Mouse (Mus musculus) large intestine, adult 2 months (tissue): Measurements from ENCODE around the gene Hoxd11. TPM values are rescaled to one million over a fixed set of nuclear protein-coding genes. Genes with fewer than 3 reads are reported as not detected.

Source experiments
- DNase-seq: peaks from one replicate; pipeline ENCODE4 v3.0.0-alpha.2; 2012; ENCODE audit warnings: low read depth, low spot score
- WGBS: fragments of 180-500 bp; shearing (Covaris S2); methylation state at CpG from one replicate; pipeline ENCODE4 v1.1.7; 2018; 5-methylcytosine and 5-hydroxymethylcytosine counted together
- polyA plus RNA-seq: library from polyadenylated mRNA; depleted of rRNA; stranded (reverse); fragments of >200 nt; gene quantifications from 2 replicates; pipeline ENCODE4 v1.2.3, GENCODE M21; 2012

The Hoxd11 gene
- polyA plus RNA-seq, 1 experiment, result not detected

GRCm38 (mm10) chr2:74679980-74680379 is 623 bp downstream of the Hoxd11 start:
- 8% methylated on average over 23 of the region's 23 CpGs for WGBS

GRCm38 (mm10) chr2:74680561-74681398 is 1.4 kb downstream of the Hoxd11 start:
- WGBS, result 21% methylated on average over 21 of the region's 21 CpGs
- DNase-seq, result no peak

More at GRCm38 (mm10) chr2:74679980-74680379, 623 bp downstream of the Hoxd11 start:
- no peak for DNase-seq

DNA sequence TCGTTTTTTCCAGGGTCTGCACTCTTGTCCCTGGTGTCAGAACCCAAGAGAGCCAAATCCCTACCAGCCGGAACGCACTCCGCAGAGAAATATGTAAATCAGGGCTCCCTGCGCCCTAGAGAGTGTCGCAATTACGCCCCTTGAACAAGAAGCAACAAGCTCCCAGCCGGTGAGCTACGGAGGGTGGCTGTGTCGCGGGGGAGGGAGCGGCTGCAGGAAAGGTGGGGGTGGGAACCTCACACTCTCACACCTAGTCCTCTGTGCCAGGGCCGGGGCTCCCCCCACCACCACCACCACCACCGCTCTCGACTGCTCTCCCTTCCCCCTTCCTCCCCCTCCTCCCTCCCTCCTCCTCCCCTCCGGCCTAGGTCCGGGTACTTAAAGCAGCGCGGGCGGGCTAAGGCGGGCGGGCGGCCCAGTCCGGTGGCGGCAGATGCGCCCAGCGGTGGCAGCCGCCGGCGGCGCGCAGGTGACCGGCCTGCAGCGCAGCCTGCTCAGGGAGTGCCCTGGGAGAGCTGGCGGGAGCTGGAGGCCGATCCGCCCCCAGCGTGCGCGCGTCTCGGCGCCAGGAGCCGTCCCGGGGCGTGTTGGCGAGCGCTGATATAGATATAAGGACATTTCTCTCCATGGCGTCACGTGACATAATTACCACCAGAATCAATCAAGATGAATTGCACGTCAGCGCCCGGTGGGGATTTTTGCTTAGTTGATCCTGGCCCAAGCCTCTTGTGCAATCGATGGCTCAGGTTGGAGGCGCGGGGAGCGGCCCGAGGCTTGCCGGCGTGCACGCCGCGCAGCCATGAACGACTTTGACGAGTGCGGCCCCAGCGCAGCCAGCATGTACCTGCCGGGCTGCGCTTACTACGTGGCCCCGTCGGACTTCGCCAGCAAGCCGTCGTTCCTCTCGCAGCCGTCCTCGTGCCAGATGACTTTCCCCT is 2.5 kb downstream of the Hoxd11 start:
- DNase-seq, result no peak
- 4% methylated on average over 78 of the region's 78 CpGs for WGBS

DNA sequence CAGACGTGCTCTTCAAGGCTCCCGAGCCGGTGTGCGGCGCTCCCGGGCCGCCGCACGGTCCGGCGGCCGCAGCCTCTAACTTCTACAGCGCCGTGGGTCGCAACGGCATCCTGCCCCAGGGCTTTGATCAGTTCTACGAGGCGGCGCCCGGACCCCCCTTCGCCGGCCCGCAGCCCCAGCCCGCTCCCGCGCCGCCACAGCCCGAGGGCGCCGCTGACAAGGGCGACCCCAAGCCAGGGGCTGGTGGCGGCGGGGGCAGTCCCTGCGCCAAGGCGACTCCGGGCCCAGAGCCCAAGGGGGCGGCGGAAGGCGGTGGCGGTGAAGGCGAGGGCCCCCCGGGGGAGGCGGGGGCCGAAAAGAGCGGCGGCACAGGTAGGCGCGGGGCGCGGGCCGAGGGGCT is 3.4 kb downstream of the Hoxd11 start:
- WGBS, result 3% methylated on average over 51 of the region's 51 CpGs
- DNase-seq, result no peak

DNA sequence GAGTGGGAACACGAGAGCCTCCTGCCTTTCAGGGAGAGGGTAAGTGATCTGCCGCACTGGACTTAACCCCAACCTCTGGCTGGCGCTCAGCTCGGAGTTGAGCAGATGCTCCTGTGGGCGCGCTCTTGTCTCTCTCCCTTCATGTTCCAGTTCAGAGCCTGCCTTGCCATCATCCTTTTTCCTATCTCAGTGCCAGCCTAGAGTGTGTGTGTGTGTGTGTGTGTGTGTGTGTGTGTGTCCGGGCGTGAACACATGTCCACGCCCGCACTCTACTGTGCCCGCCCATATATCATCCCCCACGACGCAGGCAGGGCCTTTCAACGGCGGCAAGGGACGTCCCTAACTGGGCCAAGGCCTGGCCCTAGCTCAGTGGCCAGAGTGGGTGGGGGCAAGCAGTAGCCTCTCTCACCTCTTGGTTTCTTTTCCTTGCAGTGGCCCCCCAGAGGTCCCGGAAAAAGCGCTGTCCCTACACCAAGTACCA is 4.2 kb downstream of the Hoxd11 start:
- DNase-seq, result no peak
- WGBS, result 4% methylated on average over 18 of the region's 18 CpGs

GRCm38 (mm10) chr2:74684106-74684505 is 4.7 kb downstream of the Hoxd11 start:
- DNase-seq, result no peak
- 30% methylated on average over 12 of the region's 12 CpGs for WGBS

DNA sequence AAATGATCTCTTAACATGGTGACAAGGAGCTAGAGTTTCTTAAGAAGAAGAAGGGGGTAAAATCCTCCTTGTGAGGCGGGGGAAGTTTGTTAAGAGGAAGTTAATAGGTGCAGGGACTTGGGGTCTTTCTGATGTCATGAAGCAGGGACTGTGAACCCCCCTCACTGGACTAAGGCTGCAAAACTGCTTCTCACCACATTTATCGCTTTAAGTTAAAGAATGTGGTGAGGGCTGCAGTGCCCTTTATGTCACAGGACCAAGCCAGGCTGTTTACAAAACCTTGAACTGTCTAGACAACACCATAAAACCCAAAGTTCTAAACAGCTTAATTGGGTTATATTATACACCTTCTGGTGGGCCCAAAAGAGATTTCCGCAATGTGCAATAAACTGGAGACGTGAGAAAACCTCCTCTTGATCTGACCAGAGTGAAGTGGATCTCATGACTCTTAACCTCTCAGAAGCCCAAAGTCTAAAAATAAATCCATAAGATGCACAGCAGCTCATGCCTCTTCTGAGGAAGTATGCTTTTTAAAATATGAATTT is 5.8 kb downstream of the Hoxd11 start:
- WGBS, result 48% methylated on average over 4 of the region's 4 CpGs
- no peak for DNase-seq

DNA sequence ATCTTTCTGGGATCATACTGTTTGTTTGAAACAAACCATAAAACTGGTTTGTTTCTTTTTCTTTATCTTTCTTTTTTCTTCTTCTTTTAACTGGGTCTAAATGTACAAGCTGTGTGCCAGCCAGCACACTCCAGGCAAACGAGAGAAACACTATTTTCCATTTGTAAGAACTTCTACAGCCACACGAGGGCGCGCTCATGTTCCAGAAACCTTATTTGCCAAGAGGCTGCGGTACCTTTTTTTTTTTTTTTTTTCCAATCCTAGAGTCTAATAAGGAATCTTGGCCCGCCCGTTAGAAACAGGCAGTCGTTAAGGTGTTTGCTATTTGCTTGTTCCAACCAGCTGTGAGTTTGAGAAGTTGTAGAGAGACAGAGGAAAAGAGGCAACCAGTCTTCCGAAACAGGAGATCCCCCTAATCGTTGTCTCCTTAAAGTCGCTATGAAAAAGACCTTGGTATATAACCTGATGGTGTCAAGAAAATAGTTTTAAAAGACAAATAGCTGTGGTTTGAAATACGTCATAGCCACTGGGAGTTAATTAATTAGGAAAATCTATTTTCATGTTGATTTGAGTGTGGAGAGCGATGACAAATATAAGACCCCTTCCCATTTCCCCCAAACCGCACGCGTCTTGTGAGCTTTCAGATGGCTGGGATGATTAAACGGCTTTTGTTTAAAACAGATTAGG is 7.1 kb downstream of the Hoxd11 start:
- no peak for DNase-seq
- whole genome bisulfite sequencing, result 12% methylated on average over 17 of the region's 17 CpGs

DNA sequence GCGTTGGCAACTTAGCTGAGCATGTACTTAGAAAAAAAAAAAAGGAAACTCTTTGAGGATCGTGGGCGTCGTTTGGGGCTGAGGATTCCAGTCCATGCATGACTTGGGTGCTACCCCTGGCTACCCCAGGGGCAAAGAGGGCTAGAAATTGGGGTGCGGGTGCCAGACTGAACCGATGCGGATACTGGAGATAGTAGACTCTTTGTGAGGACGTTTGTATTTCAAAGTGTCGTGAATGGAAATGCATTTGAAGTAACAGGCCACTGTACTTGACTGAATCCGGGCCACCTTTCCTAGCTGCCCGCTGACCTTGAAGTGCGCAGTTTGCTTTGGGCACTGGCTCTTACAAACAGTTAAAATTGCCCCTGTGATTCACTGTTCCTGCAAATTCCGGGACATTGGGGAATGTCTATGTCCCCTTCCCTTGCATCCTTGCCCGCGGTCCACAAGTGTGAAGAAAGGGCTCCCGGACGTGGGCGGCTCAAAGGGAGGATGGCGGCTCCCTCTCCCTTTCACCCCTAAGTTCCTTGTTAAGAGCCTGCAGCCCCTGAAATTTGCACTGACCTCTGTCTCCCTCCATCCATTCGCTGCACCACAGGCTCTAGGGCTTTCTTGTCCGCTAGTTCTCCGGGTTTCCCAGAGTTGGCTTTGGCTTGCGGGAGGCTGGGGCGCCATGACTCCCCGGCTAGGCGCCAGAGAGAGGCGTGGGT is 7.8 kb downstream of the Hoxd11 start:
- DNase-seq, result no peak
- WGBS, result 11% methylated on average over 27 of the region's 27 CpGs

- 13% methylated on average over 31 of the region's 31 CpGs for WGBS
These were observed 8.6 kb downstream of the Hoxd11 start for GRCm38 (mm10) chr2:74687698-74688555.

GRCm38 (mm10) chr2:74688795-74689573 is 9.6 kb downstream of the Hoxd11 start:
- 23% methylated on average over 12 of the region's 12 CpGs for WGBS
- no peak for DNase-seq

More at GRCm38 (mm10) chr2:74687698-74688555, 8.6 kb downstream of the Hoxd11 start:
- no peak for DNase-seq

DNA sequence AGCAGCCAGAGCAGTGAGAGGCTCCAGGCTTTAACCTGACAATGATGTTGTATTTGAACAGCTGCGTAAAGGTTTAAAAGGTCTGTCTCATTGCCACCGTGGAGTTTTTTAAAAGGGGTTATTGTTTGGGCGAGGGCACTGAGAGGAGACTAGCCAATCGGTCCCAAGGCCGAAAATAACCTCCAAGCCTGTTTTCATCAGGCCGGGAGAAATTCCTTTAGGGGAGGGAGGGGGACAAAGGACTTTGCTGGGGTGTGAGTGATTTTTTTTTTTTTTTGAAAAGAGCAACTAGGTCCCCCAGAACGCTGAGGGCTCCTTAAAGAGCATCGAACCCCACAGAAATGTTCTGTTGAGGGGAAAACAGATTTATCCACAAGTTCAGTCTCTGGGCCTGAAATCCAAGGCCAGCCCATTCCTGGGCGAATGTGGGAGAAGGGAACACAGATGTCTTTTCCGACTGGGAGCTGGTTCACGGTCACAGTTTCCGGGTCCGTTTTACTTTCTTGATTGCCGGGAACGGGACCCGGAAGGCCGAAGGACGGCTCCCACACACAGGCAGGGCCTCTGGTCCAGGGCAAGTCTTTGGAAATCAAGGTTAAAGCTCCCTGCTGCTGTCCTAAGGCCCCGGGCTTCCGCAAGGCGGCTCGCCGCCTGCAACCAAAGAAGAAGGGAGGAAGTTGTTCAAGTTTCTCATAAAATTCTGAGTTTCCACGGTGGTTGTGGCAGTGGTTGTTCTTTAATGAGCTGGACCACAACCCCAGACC is 10.4 kb downstream of the Hoxd11 start:
- no peak for DNase-seq

GRCm38 (mm10) chr2:74690338-74690716 is 11.0 kb downstream of the Hoxd11 start:
- no peak for DNase-seq
- 23% methylated on average over 8 of the region's 8 CpGs for WGBS

More for the DNA sequence above, 10.4 kb downstream of the Hoxd11 start:
- WGBS, result 7% methylated on average over 24 of the region's 24 CpGs

DNA sequence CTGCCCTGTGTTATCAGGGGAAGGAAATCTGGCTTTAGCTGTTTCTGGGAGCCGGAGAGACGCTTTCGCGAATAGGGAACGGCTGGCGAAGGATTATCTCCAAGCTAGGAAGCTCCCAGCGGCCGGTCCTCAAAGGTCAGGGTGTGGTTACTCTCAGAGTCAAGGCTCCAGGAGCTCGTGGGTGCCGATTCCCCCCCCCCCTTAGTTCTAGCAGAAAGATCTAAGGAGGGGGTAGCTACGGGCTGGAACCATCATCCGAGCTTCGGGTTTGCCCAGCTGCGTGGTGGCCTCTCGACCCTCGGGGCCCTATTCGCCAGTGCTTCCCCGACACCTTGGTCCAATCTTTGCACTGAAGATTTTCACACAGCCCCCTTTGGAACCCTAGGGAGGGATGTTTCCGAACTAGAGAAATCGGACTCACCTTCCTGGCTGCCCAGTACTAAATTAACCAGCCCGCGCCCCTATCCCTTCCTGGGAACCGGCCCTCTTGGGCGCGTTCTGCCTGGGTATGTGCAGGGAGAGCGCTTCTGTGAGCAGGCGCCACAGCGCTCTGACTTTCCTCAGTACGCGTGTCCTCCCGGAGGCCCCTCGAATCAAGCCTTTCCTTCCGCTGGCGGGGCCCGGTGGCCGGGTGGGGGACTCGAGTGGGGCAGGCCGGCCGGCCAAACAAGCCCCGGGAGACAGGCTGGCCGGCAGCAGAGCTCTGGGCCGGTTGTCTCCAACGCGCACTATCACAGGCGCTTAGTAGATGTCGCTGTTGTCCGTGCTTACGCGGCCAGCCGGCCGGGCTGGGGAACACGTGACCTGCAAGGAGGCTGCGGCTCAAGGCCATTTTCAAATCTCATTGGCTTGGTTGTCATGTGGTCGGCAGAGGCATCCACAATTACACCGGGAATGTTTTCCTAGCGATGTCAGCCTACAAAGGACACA is 11.9 kb downstream of the Hoxd11 start, which contains the start of gene Hoxd10:
Hoxd10 (plus strand) TSS at position 903 of the 930 bp plus-strand sequence.
- no peak for DNase-seq
- WGBS, result 9% methylated on average over 56 of the region's 56 CpGs
